Mouse (Mus musculus): ENCODE measurements around the gene Cdyl2. TPM values are rescaled to one million over a fixed set of nuclear protein-coding genes. Genes with fewer than 3 reads are reported as not detected.

The Cdyl2 gene
- total RNA-seq, 2 experiments from 2014 or later: 8.8 TPM

- no peak for TF ChIP-seq CTCF (conservative IDR thresholded peaks at IDR 0.05)
- DNase-seq (ENCODE audit: low spot score in 2 of 2): no peak
- no peak overlapping the region for H3K27ac ChIP-seq
Observed at GRCm38 (mm10) chr8:116656811-116657210, 76.0 kb downstream of the Cdyl2 start.

GRCm38 (mm10) chr8:116654881-116655280, 77.9 kb downstream of the Cdyl2 start:
- DNase-seq (ENCODE audit: low spot score in 2 of 2): no peak
- Histone ChIP-seq H3K27ac (no peak overlapping the region), H3K4me3 (no peak overlapping the region)
- TF ChIP-seq CTCF (conservative IDR thresholded peaks at IDR 0.05): no peak

More at GRCm38 (mm10) chr8:116656811-116657210, 76.0 kb downstream of the Cdyl2 start:
- no peak overlapping the region for H3K4me3 ChIP-seq

GRCm38 (mm10) chr8:116652949-116653348, 79.8 kb downstream of the Cdyl2 start:
- no peak for TF ChIP-seq CTCF (conservative IDR thresholded peaks at IDR 0.05)
- peak in 1 of 2 experiments; percentile 10 for DNase-seq (ENCODE audit: low spot score in 2 of 2)
- no peak overlapping the region for H3K27ac ChIP-seq
- H3K4me3 ChIP-seq: no peak overlapping the region

- Histone ChIP-seq H3K4me3 (no peak overlapping the region), H3K27ac (no peak overlapping the region)
- no peak for DNase-seq (ENCODE audit: low spot score in 2 of 2)
- TF ChIP-seq CTCF (conservative IDR thresholded peaks at IDR 0.05): no peak
Observed at GRCm38 (mm10) chr8:116649975-116650725, 82.6 kb downstream of the Cdyl2 start.

GRCm38 (mm10) chr8:116645376-116645775, 87.4 kb downstream of the Cdyl2 start:
- Histone ChIP-seq H3K27ac (no peak overlapping the region), H3K4me3 (no peak overlapping the region)
- no peak for TF ChIP-seq CTCF (conservative IDR thresholded peaks at IDR 0.05)
- DNase-seq (ENCODE audit: low spot score in 2 of 2): no peak

GRCm38 (mm10) chr8:116640925-116641324, 91.9 kb downstream of the Cdyl2 start:
- Histone ChIP-seq H3K27ac (no peak overlapping the region), H3K4me3 (no peak overlapping the region)
- TF ChIP-seq CTCF (conservative IDR thresholded peaks at IDR 0.05): no peak
- no peak for DNase-seq (ENCODE audit: low spot score in 2 of 2)

- no peak overlapping the region for H3K27ac ChIP-seq
- TF ChIP-seq CTCF (conservative IDR thresholded peaks at IDR 0.05): no peak
- no peak for DNase-seq (ENCODE audit: low spot score in 2 of 2)
- no peak overlapping the region for H3K4me3 ChIP-seq
Observed at GRCm38 (mm10) chr8:116637998-116638397, 94.8 kb downstream of the Cdyl2 start.

- no peak overlapping the region for H3K4me3 ChIP-seq
- no peak for DNase-seq (ENCODE audit: low spot score in 2 of 2)
- H3K27ac ChIP-seq: no peak overlapping the region
- TF ChIP-seq CTCF (conservative IDR thresholded peaks at IDR 0.05): no peak
Observed at GRCm38 (mm10) chr8:116637193-116637592, 95.6 kb downstream of the Cdyl2 start.

GRCm38 (mm10) chr8:116636396-116636795, 96.4 kb downstream of the Cdyl2 start:
- H3K27ac ChIP-seq: no peak overlapping the region
- no peak overlapping the region for H3K4me3 ChIP-seq
- no peak for TF ChIP-seq CTCF (conservative IDR thresholded peaks at IDR 0.05)
- DNase-seq (ENCODE audit: low spot score in 2 of 2): no peak

GRCm38 (mm10) chr8:116635972-116636371, 96.8 kb downstream of the Cdyl2 start:
- H3K27ac ChIP-seq: no peak overlapping the region
- no peak for DNase-seq (ENCODE audit: low spot score in 2 of 2)

GRCm38 (mm10) chr8:116635261-116635660, 97.5 kb downstream of the Cdyl2 start:
- no peak for DNase-seq (ENCODE audit: low spot score in 2 of 2)
- TF ChIP-seq CTCF (conservative IDR thresholded peaks at IDR 0.05): no peak
- no peak overlapping the region for H3K4me3 ChIP-seq
- no peak overlapping the region for H3K27ac ChIP-seq

More at GRCm38 (mm10) chr8:116635972-116636371, 96.8 kb downstream of the Cdyl2 start:
- H3K4me3 ChIP-seq: no peak overlapping the region
- no peak for TF ChIP-seq CTCF (conservative IDR thresholded peaks at IDR 0.05)

GRCm38 (mm10) chr8:116634436-116634835, 98.4 kb downstream of the Cdyl2 start:
- DNase-seq (ENCODE audit: low spot score in 2 of 2): no peak
- TF ChIP-seq CTCF (conservative IDR thresholded peaks at IDR 0.05): no peak
- Histone ChIP-seq H3K4me3 (no peak overlapping the region), H3K27ac (no peak overlapping the region)

GRCm38 (mm10) chr8:116633470-116634150, 99.2 kb downstream of the Cdyl2 start:
- Histone ChIP-seq H3K27ac (no peak overlapping the region), H3K4me3 (no peak overlapping the region)
- TF ChIP-seq CTCF (conservative IDR thresholded peaks at IDR 0.05): no peak
- DNase-seq (ENCODE audit: low spot score in 2 of 2): no peak

- TF ChIP-seq CTCF (conservative IDR thresholded peaks at IDR 0.05): no peak
- DNase-seq (ENCODE audit: low spot score in 2 of 2): no peak
- Histone ChIP-seq H3K27ac (no peak overlapping the region), H3K4me3 (no peak overlapping the region)
Observed at GRCm38 (mm10) chr8:116630066-116630465, 102.7 kb downstream of the Cdyl2 start.

All from layer of hippocampus, adult 2 months (tissue).